Mouse (Mus musculus): ENCODE data around the gene Prx.

DNA sequence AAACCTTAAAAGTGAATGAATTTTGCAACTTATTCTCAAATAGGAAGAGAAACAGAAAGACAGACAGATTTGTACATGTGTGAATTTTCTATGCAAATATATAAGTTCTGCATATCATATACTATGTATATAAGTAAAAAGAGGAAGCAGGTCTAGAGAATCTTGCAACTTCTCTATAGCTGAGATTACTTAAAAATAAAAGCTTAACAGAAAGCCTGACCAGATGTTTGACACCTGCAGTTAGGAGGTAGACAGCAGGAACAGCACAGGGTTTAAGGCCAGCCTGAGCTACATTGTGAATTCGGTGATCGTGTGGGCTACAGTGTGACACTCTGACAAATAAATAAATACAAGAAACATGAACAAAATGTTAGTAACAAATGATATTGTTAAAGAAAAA lies 47.8 kb upstream of the Prx start:
- TF ChIP-seq POLR2A (IDR thresholded peaks at IDR 0.05; ENCODE audit: insufficient read depth, low read depth, low read length) (no peak), CTCF (IDR thresholded peaks at IDR 0.05) (no peak)
